Mouse (Mus musculus): ENCODE results near the gene Ltbp4.

Gene Ltbp4

DNA sequence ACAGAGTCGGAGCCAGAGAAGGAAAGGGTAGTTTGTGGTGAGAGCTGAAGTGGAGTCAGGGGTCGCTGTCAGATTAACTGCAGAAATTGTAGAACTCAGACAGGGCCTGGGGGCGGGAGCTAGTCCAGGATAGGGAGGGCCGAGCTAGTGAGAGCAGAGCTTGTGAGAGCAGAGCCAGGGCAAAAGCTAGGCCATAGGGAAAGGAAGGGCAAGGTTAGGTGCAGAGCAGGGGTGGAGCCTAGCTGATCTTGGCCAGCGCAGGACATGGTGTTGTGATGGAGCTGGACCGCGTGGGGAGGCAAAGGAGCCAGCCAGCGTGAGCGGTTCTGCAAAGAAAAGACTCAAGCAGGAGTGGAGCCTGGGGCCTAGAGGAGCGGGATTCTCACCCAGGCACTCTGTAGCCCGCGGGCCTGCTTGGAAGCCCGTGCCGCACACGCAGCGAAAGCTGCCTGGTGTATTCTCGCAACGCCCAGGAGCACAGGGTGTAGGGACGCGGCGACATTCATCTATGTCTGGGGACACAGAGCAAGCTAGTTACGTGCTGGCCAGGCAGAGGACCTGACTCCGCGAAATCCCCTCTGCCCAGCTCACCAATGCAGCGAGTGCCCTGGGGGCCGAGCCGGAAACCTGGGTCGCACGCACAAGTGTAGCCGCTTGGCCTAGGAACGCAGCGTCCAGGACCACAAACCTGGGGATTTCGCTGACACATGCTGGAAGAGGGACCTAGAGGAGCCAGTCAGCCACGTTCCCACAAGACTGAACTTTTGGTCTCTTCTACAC lies 11.2 kb downstream of the Ltbp4 start:
- DNase-seq: no peak

DNA sequence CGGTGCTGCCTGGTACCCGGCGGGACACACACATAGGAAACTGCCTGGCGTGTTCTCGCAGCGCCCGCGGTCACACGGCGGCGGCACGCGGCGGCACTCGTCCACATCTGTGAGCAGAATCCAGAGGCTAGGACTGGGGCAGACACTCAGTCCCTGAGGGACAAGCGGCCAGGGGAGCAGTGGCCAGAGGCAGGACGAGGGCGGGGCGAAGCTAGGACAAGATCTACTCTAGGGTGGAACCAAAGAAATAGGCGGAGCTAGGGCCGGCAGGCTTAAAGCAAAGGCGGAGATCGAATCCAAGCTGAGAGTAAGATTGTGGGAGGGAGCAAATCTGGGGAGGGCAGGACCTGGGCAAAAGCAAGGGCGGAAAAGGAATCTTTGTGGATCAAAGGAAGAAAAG lies 11.8 kb downstream of the Ltbp4 start:
- DNase-seq: no peak

DNA sequence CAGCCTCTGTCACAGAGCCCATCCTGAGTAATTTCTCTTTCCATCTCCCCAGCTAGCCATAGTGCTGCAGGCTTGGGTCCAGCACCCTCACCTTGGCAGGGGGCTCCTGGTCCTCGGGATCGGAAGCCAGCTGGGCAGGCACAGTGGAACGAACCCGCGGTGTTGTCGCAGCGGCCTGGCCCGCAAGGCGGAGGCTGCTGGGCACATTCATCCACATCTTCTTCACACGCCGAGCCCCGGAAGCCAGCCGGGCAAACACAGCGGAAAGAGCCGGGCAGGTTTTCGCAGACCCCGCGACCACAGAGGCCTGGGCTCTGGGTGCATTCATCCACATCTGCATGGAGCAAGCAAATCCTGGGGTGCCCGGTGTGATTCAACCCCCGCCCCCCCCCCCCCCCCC lies 12.6 kb downstream of the Ltbp4 start:
- DNase-seq: no peak

DNA sequence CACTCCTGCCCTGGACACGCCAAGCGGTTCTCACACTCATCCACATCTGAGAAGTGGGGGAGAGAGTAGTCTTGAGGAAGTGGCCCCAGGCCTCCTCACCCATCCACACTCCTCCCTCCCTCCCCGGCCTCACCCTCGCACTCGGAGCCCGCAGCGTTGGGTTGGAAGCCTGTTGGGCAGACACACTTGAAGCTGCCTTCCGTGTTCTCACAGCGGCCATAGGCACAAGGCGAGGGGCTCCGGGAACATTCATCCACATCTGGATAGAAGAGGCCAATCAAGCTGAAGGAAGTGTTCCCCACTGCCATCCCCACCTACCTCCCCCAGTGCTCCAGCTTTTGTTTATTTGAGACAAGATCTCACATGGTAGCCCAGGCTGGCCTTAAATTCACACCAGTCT lies 13.3 kb downstream of the Ltbp4 start:
- no peak for DNase-seq

DNA sequence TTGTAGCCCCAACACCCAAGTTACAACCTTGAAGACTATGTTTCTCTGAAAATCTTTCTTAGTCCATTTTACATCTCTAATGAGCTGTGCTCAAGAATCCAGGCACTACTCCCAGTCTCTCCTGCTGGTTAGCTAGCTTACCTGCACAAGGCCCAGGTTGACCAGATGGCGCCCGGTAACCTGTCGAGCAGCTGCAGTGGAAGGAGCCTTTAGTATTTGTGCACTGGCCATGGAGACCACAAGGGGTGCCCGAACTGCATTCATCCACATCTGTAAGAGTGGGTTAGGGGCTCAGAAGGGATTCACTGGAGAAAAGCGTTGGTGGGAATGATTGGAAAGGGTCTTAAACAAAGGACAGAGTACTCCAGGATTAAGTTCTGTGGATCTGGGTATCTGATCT lies 14.5 kb downstream of the Ltbp4 start:
- no peak for DNase-seq

DNA sequence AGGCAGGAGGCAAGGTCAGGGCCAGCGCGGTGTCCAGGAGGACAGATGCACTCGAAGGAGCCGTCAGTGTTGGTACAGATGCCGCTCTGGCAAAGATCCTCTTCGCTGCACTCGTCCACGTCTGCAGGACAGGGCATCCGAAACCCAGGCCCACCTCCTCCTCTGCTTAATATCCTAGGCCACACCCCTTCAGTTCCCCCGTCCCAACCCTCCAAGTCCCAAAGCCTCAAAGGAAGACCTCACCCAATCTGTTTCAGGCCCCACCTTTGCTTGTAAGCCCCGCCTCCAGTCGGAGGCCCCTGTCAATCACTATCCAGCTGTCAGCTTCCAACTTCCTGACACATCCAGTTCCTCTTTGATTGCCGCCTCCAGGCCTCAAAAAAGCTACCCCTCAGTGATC lies 15.2 kb downstream of the Ltbp4 start:
- DNase-seq: no peak

DNA sequence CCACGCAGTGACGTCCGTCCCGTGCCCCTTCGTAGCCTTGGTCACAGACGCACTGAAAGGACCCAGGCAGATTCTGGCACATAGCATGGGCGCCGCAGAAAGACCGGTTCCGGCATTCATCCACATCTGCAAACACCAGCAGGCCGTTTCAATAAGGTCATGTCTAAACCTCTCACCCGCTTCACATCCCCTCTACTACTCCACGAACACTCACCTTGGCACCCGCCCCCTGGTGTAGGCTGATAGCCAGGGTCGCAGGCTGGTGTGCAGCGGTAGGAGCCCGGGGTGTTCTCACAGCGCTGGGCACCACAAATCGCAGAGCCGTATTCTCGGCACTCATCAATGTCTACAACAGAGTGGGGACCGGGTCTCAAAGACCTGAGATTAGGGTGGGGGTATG lies 18.1 kb downstream of the Ltbp4 start:
- no peak for DNase-seq

DNA sequence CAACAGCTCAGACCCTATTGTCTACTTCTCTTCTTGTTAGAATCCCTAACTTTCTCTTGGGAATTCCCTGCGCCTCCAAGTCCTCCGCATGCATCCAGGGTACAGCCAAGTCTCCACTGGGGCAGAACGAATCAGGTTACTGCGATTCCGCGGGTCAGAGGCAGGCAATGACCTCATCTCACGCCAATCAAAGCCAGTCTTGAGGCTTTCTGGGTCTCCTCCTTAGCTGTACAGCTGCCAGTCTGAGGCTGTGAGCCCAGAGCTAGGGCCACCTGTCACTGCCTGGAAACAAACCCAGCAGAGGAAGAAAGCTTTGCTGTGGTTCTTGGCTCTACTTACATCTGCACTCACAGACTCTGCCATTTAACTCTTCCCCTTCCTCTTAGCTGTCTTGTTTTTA lies 21.5 kb downstream of the Ltbp4 start:
- peak in 1 of 2 experiments; percentile 65 for DNase-seq

DNA sequence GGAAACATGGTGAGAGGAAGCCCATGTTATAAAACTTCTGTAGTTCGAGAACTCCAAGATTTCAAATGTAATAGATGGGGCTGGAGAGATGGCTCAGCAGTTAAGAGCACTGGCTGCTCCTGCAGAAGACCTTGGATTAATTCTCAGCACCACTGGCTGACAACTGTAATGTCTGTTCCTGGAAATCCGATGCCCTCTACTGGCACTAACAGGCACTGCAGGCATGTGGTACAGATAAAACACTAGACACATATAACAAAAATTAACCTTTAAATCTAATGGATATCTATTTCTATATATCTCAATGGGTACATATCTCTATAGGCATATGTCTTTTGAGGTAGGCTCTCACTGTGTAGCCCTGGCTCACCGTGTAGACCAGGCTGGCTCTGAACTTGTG lies 23.1 kb downstream of the Ltbp4 start:
- DNase-seq: no peak

DNA sequence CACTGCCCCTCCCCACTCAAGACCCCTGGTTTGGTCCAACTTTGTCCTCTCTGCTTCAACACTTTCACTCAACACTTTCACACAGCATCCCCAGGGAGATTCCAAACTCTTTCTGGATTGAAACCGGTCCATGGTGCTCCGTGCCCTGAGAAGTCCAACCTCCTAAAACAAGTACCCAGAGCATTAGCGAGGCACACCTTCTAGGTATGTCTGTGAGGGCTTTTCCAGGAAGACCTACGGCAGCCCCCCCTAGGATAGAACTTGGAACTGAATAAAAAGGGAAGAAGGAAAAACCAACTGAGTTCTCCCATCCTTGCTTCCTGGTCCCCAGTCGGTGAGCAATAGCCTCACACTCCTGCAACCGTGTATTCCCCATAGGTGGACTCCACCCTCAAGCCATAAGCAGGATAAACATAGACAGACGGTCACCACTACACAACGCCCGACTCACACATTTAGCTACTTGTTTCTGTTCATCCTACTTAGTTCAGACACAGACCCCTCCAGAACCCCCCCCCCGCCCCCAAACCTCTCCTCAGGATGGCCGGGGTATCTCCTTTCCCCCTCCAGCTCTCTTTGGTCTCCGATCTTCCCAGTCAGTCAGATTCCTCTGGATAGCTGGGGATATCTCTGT lies 25.7 kb downstream of the Ltbp4 start:
- DNase-seq: no peak

DNA sequence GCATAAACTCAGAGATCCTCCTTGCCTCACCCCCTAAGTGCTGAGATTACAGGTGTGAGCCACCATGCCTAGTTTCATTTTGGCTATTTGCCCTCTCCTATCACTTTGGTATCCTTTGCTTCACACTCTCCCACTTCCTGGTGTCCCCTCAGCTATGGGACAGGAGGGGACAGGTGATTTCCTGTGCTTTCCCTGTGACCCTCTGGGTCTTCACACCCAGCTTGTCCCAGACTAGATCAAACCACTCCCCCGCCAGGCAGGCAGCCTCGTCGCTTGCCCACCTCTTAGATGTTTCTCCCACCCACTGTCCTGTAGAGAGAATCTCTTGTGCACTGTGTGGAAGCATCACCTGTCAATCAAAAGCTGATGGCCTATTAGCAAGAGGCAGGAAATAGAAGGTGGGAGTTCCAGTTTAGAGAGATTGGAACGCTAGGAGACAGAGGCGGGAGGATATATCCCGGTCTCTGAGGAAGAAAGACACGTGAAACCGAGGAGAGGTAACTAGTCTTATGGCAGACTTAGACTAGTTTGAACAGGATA lies 26.4 kb downstream of the Ltbp4 start:
- no peak for DNase-seq

DNA sequence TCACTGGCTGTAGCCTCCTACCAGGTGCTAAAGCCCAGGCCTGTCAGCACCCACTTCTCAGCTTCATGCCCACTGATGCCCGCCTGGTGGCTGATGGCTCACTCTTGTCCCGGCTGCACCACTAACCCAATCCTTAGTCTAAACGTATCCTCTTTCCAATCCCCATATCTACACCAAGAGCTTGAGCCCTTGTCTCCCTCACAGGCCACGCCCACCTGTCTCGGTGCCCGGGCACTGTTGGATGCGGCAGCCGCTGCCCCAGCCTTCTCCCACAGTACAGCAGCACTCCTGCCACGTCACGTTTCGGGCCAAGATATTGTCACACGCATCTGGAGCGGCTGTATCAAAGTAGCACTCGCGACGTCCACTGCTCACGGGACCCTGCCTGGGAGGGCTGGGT lies 27.2 kb downstream of the Ltbp4 start:
- no peak for DNase-seq

DNA sequence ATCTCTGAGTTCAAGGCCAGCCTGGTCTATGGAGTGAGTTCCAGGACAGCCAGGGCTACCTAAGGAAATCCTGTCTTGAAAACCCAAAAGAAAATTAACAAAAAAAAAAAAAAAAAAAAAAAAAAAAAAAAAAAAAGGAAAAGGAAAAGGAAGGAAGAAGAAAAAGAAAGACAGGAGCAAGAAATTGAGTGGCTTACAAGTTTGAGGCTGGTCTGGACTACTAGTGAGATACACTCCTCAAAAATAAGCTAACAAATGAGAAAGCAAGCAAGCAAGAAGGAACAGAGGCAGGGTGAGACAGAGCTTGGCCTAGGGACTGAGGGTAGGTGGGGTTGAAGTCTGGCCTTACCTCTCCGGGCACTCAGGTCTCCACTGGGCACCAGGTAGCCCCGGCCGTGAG lies 27.7 kb downstream of the Ltbp4 start:
- DNase-seq: no peak

DNA sequence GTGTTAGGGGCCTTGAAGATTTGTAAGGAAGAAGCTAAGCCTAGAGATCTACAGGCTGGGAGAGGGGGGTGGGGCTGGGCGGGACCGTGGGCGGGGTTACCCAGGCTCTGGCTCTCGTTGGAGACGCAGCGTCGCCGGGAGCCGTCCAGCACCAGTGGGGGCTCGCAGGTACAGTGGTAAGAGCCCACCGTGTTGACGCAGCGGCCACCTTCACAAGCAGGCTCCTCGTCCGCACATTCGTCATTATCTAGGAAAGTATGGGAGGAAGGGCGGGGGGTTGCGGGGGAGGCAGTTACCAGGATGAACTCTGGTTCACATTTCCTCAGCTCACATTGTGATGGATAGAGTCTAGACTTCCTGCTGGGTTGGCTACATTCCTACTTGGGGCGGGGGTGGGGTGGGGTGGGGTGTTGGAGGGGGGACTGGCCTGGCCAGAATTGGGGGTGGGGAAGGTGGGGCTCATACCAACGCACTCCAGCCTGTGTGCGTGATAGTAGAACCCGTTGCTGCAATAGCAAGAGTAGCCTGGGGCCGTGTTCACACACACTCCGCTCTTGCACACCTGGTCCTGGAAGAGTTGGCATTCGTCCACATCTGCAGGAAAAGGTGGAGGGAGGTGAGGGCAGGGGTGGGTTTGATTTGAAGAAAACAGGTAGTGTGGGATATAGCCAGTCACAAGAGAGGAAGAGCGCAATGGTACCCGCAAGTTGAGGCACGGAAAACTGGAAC lies 28.5 kb downstream of the Ltbp4 start:
- DNase-seq: no peak

DNA sequence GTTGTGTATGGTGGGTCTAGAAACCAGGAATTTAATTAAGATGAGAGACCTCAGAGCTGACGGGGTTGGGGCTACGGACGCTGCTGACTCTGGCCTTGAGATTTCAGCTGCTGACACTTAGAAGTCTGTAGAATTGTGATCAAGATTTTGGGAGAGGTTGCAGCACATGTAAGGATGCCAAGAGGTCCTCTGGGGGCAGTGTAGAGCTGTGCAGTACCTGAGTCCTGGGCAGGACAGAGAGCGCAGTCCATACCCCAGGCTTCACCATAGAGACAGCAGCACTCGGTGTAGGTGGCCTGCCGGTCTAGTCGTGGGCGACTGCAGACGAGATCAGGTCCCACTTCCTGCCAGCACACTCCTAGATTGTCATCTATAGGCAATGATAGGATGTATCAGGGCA lies 29.9 kb downstream of the Ltbp4 start:
- no peak for DNase-seq

DNA sequence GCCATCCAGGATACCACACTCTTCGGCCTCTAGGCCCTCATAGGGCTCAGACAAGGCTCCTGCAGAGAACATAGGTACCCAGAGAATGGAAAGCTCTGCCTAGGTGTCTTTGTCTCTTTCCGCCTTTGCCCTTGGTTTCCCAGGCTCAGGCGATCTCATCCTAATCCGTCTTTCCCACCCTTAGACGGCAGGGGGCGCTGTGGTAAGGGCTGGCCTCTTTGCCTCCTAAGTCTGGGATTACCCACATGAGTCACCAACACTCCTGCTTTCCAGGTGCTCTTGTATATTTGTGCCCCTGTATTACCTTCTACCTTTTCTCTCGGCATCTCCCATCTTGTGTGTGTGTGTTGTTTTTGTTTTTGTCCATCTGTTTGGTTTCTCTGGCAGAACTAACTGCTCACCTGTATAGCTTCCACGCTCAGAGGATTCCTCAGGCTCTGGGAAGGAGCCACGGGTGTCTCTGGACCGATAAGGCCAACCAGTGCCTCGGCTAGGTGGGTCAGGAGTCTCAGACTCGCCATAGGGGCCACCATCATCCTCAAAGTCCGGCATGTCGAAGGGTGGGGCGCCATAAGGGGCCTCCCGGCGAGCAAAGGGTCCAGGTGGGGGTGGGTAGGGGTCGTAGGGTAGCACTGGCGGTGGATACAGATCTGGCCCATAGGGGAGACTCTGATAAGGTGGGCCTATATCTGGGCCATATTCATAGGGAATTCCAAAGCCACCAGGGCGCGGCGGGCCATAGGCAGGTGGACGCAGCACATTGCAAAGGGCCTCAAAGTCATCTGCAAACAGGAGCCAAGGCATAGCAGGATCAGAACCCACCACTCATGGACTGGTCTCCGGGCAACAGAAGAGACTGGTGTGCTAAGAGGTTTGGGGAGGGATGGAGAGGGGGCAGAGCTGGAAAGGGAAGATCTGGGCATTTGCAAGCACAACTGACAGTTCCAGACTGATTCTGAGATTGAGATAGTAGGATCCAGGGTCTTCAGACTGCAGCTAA lies 31.0 kb downstream of the Ltbp4 start:
- DNase-seq: no peak

DNA sequence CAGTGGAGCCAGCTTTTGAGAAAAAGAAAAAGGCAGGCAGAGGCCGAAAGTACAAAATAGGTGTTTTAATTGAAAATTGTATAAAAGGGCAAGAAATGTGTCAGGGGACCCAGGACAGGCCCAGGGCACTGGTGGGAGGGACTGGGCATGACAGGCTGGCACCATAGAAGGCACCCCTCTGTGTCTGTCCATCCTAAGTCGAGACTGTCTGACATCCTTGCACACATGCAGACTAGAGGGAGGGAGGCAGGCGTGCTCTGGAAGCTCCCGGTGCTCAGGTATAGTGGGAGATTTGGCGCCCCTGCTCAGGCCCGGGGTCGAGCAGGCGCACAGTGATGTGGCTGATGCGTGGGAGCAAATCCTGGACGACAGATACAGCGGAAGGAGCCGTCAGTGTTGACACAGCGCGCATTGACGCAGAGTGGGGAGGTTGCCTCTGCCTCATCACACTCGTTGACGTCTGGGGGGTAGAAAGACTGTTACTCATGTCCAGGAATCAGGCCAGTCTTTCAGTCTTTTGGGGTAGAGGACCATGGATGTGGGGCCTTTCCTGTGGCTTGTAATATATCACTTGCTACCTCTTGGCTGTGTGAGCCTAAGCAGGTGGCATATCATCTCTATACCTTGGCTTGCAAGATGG lies 32.3 kb downstream of the Ltbp4 start:
- DNase-seq: no peak

DNA sequence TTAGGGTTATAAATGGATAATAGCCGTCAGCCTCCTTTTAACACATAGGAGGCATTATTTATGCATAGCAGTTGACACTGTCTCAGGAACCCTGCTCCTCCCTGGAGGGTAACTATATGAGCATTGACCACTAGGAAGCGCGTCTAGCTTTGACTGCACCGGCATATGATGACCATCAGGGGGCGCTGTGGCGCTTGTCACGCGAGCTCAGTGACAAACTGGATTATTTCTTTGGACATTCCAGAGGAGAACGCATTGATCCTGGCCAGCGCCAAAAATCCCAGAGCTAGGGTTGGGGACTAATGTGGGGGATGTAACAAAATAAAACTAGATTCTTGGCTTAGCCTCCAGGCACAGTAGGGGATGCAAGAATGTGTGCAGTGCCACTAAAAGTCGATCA lies 35.3 kb downstream of the Ltbp4 start:
- DNase-seq: no peak

DNA sequence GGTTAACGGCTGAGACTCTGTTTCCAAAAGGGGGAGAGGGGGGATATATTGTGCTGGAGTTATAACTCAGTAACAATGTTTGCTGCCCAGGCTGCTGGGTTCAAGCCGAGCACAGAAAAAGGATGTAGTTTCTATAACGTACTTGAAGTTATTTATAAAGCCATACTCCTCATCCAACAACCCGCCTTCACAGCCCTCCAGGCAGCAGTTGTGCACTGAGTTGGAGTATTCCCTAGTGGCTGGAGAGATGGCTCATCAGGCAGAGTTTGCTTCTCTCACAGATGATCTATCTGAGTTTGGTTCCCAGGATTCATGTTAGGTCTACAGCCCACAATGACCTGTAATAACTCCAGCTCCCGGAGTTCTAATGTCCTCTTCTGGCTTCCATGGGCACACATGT lies 36.7 kb downstream of the Ltbp4 start:
- DNase-seq: no peak

DNA sequence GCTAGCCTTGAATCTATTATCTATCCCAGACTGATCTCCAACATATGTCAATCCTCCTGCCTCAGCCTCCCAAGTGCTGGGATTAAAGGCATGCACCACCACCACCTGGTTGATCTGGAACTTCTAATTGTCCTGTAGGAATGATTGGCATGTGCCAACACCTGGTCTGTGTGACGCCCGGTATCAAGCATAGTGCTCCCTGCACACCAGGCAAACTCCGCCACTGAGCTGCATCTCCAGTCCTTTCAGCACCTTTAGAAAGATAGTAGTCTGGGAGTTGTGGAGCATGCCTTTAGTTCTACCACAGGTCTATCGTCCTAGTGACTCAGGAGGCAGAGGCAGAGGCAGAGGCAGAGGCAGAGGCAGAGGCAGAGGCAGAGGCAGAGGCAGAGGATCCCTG lies 37.1 kb downstream of the Ltbp4 start:
- no peak for DNase-seq

DNA sequence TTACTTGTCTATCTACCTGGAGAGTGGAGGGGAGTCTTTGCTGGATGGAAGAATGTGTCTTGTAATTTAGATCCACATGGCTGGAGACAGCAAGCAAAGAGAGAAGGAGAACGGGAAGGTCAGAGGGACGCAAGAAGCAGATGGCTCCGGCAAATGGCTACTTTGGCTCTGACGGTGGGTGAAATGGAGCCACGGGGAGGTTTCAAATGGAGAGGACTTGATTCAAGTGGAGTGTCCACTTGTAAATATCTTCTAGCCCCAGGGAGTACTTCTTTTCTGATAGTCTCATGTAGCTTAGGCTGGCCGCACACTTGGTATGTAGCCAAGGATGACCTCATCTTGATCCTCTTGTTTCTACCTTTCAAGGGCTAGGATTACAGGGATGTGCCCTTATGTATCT lies 38.7 kb downstream of the Ltbp4 start:
- no peak for DNase-seq

DNA sequence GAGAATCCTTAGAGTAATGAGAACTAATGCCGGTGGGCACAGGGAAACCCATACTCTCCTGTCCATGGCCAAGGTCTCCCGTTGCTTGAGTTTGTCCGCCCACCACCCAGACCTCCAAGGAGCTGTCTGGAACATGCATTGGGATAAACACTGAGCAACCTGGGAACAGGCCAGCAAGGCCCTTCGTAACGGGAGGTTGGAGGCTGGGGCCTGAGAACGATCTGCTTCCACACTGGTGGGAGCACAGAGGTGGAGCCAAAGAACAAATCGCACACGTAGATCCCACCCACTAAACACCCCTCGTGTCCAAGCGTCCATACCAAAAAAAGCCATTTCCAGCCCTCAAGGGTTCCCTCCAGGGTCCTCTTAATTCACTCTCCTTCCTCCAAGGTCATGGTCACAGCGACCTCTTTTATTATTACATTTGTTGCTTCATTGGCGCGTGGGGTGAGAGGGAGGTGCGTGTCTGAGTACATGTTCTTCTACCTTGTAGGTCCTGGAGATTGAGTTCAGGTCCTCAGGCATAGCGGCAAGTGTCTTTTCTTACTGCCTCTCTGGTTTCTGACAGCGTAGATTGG lies 39.4 kb downstream of the Ltbp4 start:
- DNase-seq: no peak
